Mouse (Mus musculus) forebrain, postnatal 0 days (tissue): Measurements from ENCODE around the gene Vti1a. TPM values are rescaled to one million over a fixed set of nuclear protein-coding genes. Genes with fewer than 3 reads are reported as not detected.

Experiments
- ATAC-seq: fragments of 200-750 bp; cut with Nextera tagmentation; 2 replicates; pipeline ENCODE4 v1.8.0; 2017; ENCODE audit warnings: mild to moderate bottlenecking, moderate library complexity
- DNase-seq: peaks from one replicate; pipeline ENCODE4 v3.0.0-alpha.2; 2015
- H3K27ac ChIP-seq: fragments of 300-500 bp; sonication (generic); 2 replicates; pipeline ENCODE4 v1.5.1; 2014; ENCODE audit warnings: low read depth, mild to moderate bottlenecking, antibody characterized with exemption, low read length, moderate library complexity, mixed read lengths
- H3K27me3 ChIP-seq: fragments of 300-500 bp; sonication (generic); 2 replicates; pipeline ENCODE4 v1.6.1; 2014; ENCODE audit warnings: mild to moderate bottlenecking, low read length, mixed read lengths; ENCODE audit not compliant: insufficient read depth
- H3K36me3 ChIP-seq: fragments of 300-500 bp; sonication (generic); 2 replicates; pipeline ENCODE4 v1.6.1; 2014; ENCODE audit warnings: mild to moderate bottlenecking, moderate library complexity; ENCODE audit not compliant: insufficient read depth
- H3K4me1 ChIP-seq: fragments of 300-500 bp; sonication (generic); 2 replicates; pipeline ENCODE4 v1.6.1; 2014; ENCODE audit warnings: antibody characterized with exemption; ENCODE audit not compliant: insufficient read depth
- H3K4me2 ChIP-seq: fragments of 300-500 bp; sonication (generic); 2 replicates; pipeline ENCODE4 v1.6.1; 2014; ENCODE audit warnings: low read depth, mild to moderate bottlenecking, moderate library complexity
- H3K4me3 ChIP-seq: fragments of 300-500 bp; sonication (generic); 2 replicates; pipeline ENCODE4 v1.5.1; 2014; ENCODE audit warnings: low read depth, low read length, mixed read lengths
- H3K9ac ChIP-seq: fragments of 300-500 bp; sonication (generic); 2 replicates; pipeline ENCODE4 v1.6.1; 2014; ENCODE audit warnings: mild to moderate bottlenecking
- H3K9me3 ChIP-seq: fragments of 300-500 bp; sonication (generic); 2 replicates; pipeline ENCODE4 v1.6.1; 2016; ENCODE audit warnings: low read length
- CTCF ChIP-seq: sonication (generic); IDR thresholded peaks from 2 replicates; pipeline ENCODE4 v1.5.1; 2016; ENCODE audit warnings: antibody characterized with exemption, control low read depth, low read depth
- WGBS: fragments of 180-500 bp; shearing (Covaris S2); extraction: QIAGEN DNeasy Blood & Tissue Kit; methylation state at CpG from one replicate; pipeline ENCODE4 v1.1.7; 2014; 5-methylcytosine and 5-hydroxymethylcytosine counted together
- polyA plus RNA-seq: library from polyadenylated mRNA; unstranded; fragments of >200 nt; fragmentation: Nextera tagmentation; extraction: Ambion mirVana; gene quantifications from 2 replicates; pipeline ENCODE4 v1.2.1, GENCODE M21; 2015
- total RNA-seq: library from RNA; depleted of rRNA; stranded (reverse); fragments of >200 nt; gene quantifications from 2 replicates; pipeline ENCODE4 v1.2.3, GENCODE M21; 2014; rRNA removed

Gene Vti1a
- total and polyA plus RNA-seq, 2 experiments from 2014 or later = 27.5 to 43.7 TPM

DNA sequence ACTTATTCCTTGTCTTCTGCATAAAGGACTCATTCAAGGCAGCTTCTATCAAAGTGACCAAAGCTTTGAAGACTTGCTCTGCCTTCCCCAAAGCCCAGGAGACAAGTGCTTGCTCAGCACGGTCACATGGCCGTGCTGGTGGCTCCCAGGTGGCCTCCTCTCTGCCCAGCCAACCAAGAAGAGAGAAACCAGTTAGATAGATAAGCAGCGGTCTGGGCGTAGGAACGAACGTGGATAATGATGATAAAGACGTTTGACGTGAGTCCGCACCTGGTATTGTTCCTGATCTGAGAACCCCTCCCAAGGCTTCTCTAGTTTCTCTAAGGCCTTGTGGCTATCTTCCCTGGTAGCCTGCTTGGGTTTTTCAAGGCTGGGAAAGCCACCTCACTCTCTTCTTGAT is 334.9 kb downstream of the Vti1a start:
- ATAC-seq (no peak), DNase-seq (no peak)
- 95% methylated on average over 9 of the region's 9 CpGs for WGBS
- Histone ChIP-seq H3K36me3 (no peaks in the 10 kb centered on the region), H3K4me2 (no peak overlapping the region), H3K27me3 (no peaks in the 10 kb centered on the region), H3K9ac (no peak overlapping the region), H3K4me3 (no peak overlapping the region), H3K27ac (no peak overlapping the region), H3K9me3 (no peaks in the 10 kb centered on the region), H3K4me1 (no peaks in the 10 kb centered on the region)
- no peak for TF ChIP-seq CTCF

DNA sequence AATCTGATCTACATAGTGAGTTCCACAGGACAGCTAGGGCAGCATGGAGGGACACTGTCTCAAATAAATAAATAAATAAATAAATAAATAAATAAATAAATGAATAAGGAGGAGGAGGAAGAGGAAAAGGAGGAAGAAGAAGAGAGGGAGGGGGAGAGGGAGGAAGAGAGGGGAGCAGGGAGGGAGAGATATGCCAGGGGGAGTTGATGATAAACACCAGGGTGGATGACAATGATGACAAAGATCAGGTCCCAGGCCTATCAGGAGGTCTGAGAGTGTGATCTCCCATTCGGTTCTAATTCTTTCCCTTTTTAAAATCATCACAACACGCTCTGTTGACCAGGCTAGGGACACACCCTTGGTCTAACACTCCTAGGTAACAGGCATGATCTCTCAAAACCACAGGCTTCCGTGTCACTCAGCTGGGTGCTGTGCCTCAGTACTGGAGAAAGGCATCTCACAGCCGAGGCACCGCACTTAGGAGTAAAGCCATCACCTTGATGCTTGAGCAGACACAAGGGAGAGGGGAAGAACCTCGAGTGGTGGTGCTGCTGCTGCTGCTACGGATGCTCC is 336.7 kb downstream of the Vti1a start:
- TF ChIP-seq CTCF = no peak
- H3K36me3 ChIP-seq = no peaks in the 10 kb centered on the region

DNA sequence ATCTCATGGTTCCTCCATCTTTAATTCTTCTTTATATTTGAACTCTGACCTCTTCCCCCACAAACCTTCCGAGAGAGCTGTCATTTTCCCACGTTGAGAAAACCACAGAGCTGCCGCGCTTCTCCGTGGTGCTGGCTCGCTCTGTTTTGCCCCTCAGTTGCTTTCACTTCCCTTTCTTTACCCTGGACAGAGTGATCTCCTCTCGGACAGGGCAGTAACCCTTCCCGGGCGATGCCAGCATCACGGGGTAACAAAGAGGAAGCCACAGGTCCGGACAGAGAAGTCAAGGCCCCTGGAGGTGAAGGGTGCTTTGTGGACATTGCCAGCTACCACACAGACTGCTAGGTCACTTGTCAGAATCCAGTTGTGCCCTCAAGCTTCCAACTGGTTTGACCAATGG is 344.1 kb downstream of the Vti1a start:
- ATAC-seq (no peak), DNase-seq (no peak)
- Histone ChIP-seq H3K9ac (no peak overlapping the region), H3K36me3 (no peaks in the 10 kb centered on the region), H3K4me1 (no peaks in the 10 kb centered on the region), H3K4me2 (no peak overlapping the region), H3K27me3 (no peaks in the 10 kb centered on the region), H3K4me3 (no peak overlapping the region), H3K9me3 (no peaks in the 10 kb centered on the region), H3K27ac (no peak overlapping the region)
- 94% methylated on average over 11 of the region's 11 CpGs for WGBS
- TF ChIP-seq CTCF = no peak

More for the DNA sequence above, 336.7 kb downstream of the Vti1a start:
- Histone ChIP-seq H3K4me2 (no peak overlapping the region), H3K9ac (no peak overlapping the region), H3K4me3 (no peak overlapping the region), H3K9me3 (no peaks in the 10 kb centered on the region), H3K27me3 (no peaks in the 10 kb centered on the region), H3K4me1 (no peaks in the 10 kb centered on the region), H3K27ac (no peak overlapping the region)
- 86% methylated on average over 7 of the region's 7 CpGs for WGBS
- ATAC-seq (no peak), DNase-seq (no peak)

DNA sequence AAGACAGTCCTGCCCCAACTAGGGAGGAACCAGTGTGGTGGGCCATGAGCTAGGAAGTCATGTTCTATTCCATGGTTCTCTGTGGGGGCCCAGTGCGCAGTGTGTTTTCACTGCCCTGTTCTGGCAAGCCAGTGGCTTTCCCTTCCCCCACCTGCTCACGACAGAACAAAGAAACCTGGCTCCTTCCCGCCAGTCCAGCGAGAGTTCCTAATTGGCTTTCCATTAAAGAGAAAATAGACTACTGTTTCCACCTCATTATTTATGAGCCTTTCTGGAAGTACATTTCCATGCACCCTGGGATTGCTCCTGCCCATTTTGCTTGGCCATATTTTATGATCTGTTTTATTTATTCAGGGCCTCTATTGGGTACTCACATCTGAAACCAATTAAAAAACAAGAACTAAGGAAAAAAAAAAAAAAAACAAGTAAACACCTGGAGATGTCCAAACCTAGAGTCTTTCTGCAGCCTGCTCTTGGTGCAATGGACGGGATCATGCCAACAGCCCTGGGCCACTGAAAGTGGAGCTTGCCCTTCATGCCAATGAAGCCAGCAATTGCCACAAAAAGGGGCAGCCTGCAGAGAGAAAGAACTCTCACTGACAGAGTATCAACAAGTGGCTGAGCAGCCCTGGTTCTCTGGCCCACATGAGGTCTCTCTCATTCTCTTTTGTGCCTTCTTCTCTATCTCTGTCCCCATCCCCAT is 346.6 kb downstream of the Vti1a start:
- no peak for ATAC-seq
- Histone ChIP-seq H3K27ac (no peak overlapping the region), H3K4me1 (no peaks in the 10 kb centered on the region), H3K27me3 (no peaks in the 10 kb centered on the region), H3K9ac (no peak overlapping the region), H3K9me3 (no peaks in the 10 kb centered on the region), H3K4me3 (no peak overlapping the region), H3K36me3 (no peaks in the 10 kb centered on the region), H3K4me2 (no peak overlapping the region)
- WGBS = 15% methylated on average over 5 of the region's 5 CpGs
- DNase-seq = no peak
- no peak for TF ChIP-seq CTCF

DNA sequence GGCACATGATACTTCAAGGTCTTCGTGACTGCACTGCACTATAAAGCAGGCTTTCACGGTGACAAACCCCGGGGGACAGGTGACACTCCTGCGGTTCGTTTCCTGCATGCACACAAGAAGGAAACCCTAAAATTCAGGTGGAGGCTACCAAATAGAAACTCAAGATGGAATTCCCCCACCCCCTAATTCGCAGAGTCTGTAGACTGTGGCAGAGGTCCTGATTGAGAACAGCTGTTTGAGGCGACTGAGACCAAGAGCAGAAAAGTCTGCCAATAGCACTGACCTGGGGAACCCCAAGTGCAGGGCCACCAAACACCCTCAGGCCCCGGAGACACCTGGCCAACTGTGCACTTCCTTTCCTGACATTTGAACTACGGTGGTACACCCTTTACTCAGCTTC is 351.7 kb downstream of the Vti1a start:
- no peak for ATAC-seq
- WGBS = 89% methylated on average over 9 of the region's 9 CpGs
- TF ChIP-seq CTCF = no peak

DNA sequence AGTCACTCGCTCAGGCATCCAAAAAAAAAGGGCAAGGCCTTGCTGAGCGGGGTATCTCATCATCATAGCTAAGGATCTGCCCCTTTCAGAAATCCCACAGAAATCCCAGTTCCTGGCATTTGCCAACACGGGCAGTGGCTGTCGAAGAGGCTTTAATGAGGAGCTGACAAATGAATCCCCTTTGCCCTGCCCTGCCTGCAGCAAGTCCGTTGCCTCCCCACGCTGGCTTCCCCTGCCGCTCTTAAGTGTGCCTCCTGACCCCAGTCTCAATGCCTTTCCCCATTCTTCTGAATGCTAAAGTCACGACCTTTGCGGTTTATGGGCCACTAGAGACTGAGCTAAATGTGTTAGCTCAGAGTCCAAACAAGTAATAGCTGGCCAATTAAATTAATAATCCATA is 352.8 kb downstream of the Vti1a start:
- H3K9ac ChIP-seq = no peak overlapping the region
- H3K27ac ChIP-seq = no peak overlapping the region
- DNase-seq = no peak
- H3K4me2 ChIP-seq = no peak overlapping the region
- H3K9me3 ChIP-seq = no peaks in the 10 kb centered on the region
- no peaks in the 10 kb centered on the region for H3K27me3 ChIP-seq
- 60% methylated on average over 9 of the region's 9 CpGs for WGBS
- H3K36me3 ChIP-seq = no peaks in the 10 kb centered on the region
- no peak overlapping the region for H3K4me3 ChIP-seq
- TF ChIP-seq CTCF = no peak
- H3K4me1 ChIP-seq = no peaks in the 10 kb centered on the region
- no peak for ATAC-seq

More for the DNA sequence above, 351.7 kb downstream of the Vti1a start:
- DNase-seq = no peak
- Histone ChIP-seq H3K9ac (no peak overlapping the region), H3K27ac (no peak overlapping the region), H3K4me3 (no peak overlapping the region), H3K4me2 (no peak overlapping the region), H3K4me1 (no peaks in the 10 kb centered on the region), H3K27me3 (no peaks in the 10 kb centered on the region), H3K36me3 (no peaks in the 10 kb centered on the region), H3K9me3 (no peaks in the 10 kb centered on the region)

Other genes starting within 250 kb of the Vti1a start
- 58.6 and 61.4 TPM in 2 replicates for gene Gpam, start 189.1 kb upstream of the Vti1a start, total RNA-seq
- 15.8 and 20.6 TPM in 2 replicates for gene Gpam, start 189.1 kb upstream of the Vti1a start, polyA plus RNA-seq
- gene Tectb, start 135.6 kb upstream of the Vti1a start, total RNA-seq = 0.46 TPM in 1 of 2 replicates, not detected in the other
- gene Tectb, start 135.6 kb upstream of the Vti1a start, polyA plus RNA-seq = 0.16 and 0.20 TPM in 2 replicates
- gene Gucy2g, start 75.1 kb upstream of the Vti1a start, total RNA-seq = 0.08 and 0.14 TPM in 2 replicates
- 0.22 and 0.31 TPM in 2 replicates for gene Gucy2g, start 75.1 kb upstream of the Vti1a start, polyA plus RNA-seq
- gene Acsl5, start 64.4 kb upstream of the Vti1a start, total RNA-seq = 15.9 and 22.7 TPM in 2 replicates
- 16.4 and 16.6 TPM in 2 replicates for gene Acsl5, start 64.4 kb upstream of the Vti1a start, polyA plus RNA-seq
- gene Zdhhc6, start 263 bp upstream of the Vti1a start, total RNA-seq = 35.2 and 39.4 TPM in 2 replicates
- gene Zdhhc6, start 263 bp upstream of the Vti1a start, polyA plus RNA-seq = 32.8 and 48.0 TPM in 2 replicates